Mouse (Mus musculus): Measurements from ENCODE around the gene Ovch2.
"Not testable (repeated sequence)": the region's sequence is repeated elsewhere in the genome, so short reads cannot be mapped to it uniquely, and the experiment has no call there.

Ovch2 gene

GRCm38 (mm10) chr7:107801108-107801507 is at the start of gene Ovch2:
Ovch2 (minus strand) TSS chr7:107801208.
- Histone ChIP-seq H3K4me1 (replicated peaks; ENCODE audit: low read depth, low read length) (no peaks in the 10 kb centered on the region), H3K4me3 (replicated peaks; ENCODE audit: low read length) (no peak within 1 kb of the TSS), H3K27me3 (ENCODE audit: insufficient read depth, low read length) (no peaks in the 10 kb centered on the region; the same call in 1 of the 2 replicates), H3K36me3 (ENCODE audit: insufficient read depth, low read length) (no peaks in the 10 kb centered on the region), H3K9me3 (ENCODE audit: low read length) (no peaks in the 10 kb centered on the region)
- TF ChIP-seq CTCF (conservative IDR thresholded peaks at IDR 0.05; ENCODE audit: low read length) (no peak), NANOG (IDR thresholded peaks at IDR 0.05; ENCODE audit: borderline replicate concordance, low read length) (no peak), POU5F1 (IDR thresholded peaks at IDR 0.05; ENCODE audit: borderline replicate concordance, low read length) (no peak)

GRCm38 (mm10) chr7:107847390-107847789 is 46.4 kb upstream of the Ovch2 start, which contains the start of gene Olfr470:
Olfr470 (minus strand) TSS chr7:107847490.
- H3K4me1 ChIP-seq (replicated peaks; ENCODE audit: low read depth, low read length); H3K9me3 ChIP-seq (ENCODE audit: low read length); H3K36me3 ChIP-seq (ENCODE audit: insufficient read depth, low read length); H3K4me3 ChIP-seq (replicated peaks; ENCODE audit: low read length); H3K27me3 ChIP-seq (ENCODE audit: insufficient read depth, low read length): not testable (repeated sequence)

- peak; percentile 59 for TF ChIP-seq CTCF (conservative IDR thresholded peaks at IDR 0.05; ENCODE audit: low read length)
- no peak for TF ChIP-seq POU5F1 (IDR thresholded peaks at IDR 0.05; ENCODE audit: borderline replicate concordance, low read length)
- no peaks in the 10 kb centered on the region for H3K27me3 ChIP-seq (ENCODE audit: insufficient read depth, low read length)
- H3K4me3 ChIP-seq (replicated peaks; ENCODE audit: low read length): no peak overlapping the region
- no peaks in the 10 kb centered on the region for H3K4me1 ChIP-seq (replicated peaks; ENCODE audit: low read depth, low read length)
- no peaks in the 10 kb centered on the region for H3K36me3 ChIP-seq (ENCODE audit: insufficient read depth, low read length)
- no peaks in the 10 kb centered on the region for H3K9me3 ChIP-seq (ENCODE audit: low read length)
Observed at GRCm38 (mm10) chr7:107841719-107842118, 40.7 kb upstream of the Ovch2 start.

GRCm38 (mm10) chr7:107825441-107825840 is 24.4 kb upstream of the Ovch2 start, which contains the start of gene Olfr469:
Olfr469 (minus strand) TSS chr7:107825541.
- not testable (repeated sequence) for H3K36me3 ChIP-seq (ENCODE audit: insufficient read depth, low read length); H3K4me1 ChIP-seq (replicated peaks; ENCODE audit: low read depth, low read length); H3K4me3 ChIP-seq (replicated peaks; ENCODE audit: low read length); H3K27me3 ChIP-seq (ENCODE audit: insufficient read depth, low read length)
- H3K9me3 ChIP-seq (ENCODE audit: low read length): peaks cover 12% of the 10 kb centered on the region

GRCm38 (mm10) chr7:107823867-107824266 is 22.9 kb upstream of the Ovch2 start:
- not testable (repeated sequence) for H3K36me3 ChIP-seq (ENCODE audit: insufficient read depth, low read length); H3K4me3 ChIP-seq (replicated peaks; ENCODE audit: low read length); H3K27me3 ChIP-seq (ENCODE audit: insufficient read depth, low read length); H3K4me1 ChIP-seq (replicated peaks; ENCODE audit: low read depth, low read length); H3K9me3 ChIP-seq (ENCODE audit: low read length)

GRCm38 (mm10) chr7:107819442-107819841 is 18.4 kb upstream of the Ovch2 start:
- no peak for TF ChIP-seq NANOG (IDR thresholded peaks at IDR 0.05; ENCODE audit: borderline replicate concordance, low read length)
- no peak for TF ChIP-seq POU5F1 (IDR thresholded peaks at IDR 0.05; ENCODE audit: borderline replicate concordance, low read length)
- TF ChIP-seq CTCF (conservative IDR thresholded peaks at IDR 0.05; ENCODE audit: low read length): peak; percentile 63
- Histone ChIP-seq H3K9me3 (ENCODE audit: low read length) (no peaks in the 10 kb centered on the region), H3K27me3 (ENCODE audit: insufficient read depth, low read length) (no peaks in the 10 kb centered on the region), H3K36me3 (ENCODE audit: insufficient read depth, low read length) (no peaks in the 10 kb centered on the region), H3K4me3 (replicated peaks; ENCODE audit: low read length) (no peak overlapping the region), H3K4me1 (replicated peaks; ENCODE audit: low read depth, low read length) (no peaks in the 10 kb centered on the region)

GRCm38 (mm10) chr7:107811963-107812362 is 11.0 kb upstream of the Ovch2 start, which contains the start of gene Olfr467:
Olfr467 (plus strand) TSS chr7:107812263.
- H3K4me1 ChIP-seq (replicated peaks; ENCODE audit: low read depth, low read length): no peaks in the 10 kb centered on the region
- H3K36me3 ChIP-seq (ENCODE audit: insufficient read depth, low read length): no peaks in the 10 kb centered on the region
- no peaks in the 10 kb centered on the region for H3K9me3 ChIP-seq (ENCODE audit: low read length)
- no peak within 1 kb of the TSS for H3K4me3 ChIP-seq (replicated peaks; ENCODE audit: low read length)
- no peak for TF ChIP-seq NANOG (IDR thresholded peaks at IDR 0.05; ENCODE audit: borderline replicate concordance, low read length)
- no peak for TF ChIP-seq CTCF (conservative IDR thresholded peaks at IDR 0.05; ENCODE audit: low read length)
- no peaks in the 10 kb centered on the region for H3K27me3 ChIP-seq (ENCODE audit: insufficient read depth, low read length)

GRCm38 (mm10) chr7:107802138-107802537 is 1.1 kb upstream of the Ovch2 start:
- no peak overlapping the region for H3K4me3 ChIP-seq (replicated peaks; ENCODE audit: low read length)

GRCm38 (mm10) chr7:107796500-107796899 is 4.5 kb downstream of the Ovch2 start:
- no peaks in the 10 kb centered on the region for H3K4me1 ChIP-seq (replicated peaks; ENCODE audit: low read depth, low read length)
- no peaks in the 10 kb centered on the region for H3K36me3 ChIP-seq (ENCODE audit: insufficient read depth, low read length)
- peaks cover 7% of the 10 kb centered on the region; the same call in 1 of the 2 replicates for H3K27me3 ChIP-seq (ENCODE audit: insufficient read depth, low read length)
- H3K4me3 ChIP-seq (replicated peaks; ENCODE audit: low read length): no peak overlapping the region
- no peak for TF ChIP-seq NANOG (IDR thresholded peaks at IDR 0.05; ENCODE audit: borderline replicate concordance, low read length)
- TF ChIP-seq CTCF (conservative IDR thresholded peaks at IDR 0.05; ENCODE audit: low read length): no peak
- no peak for TF ChIP-seq POU5F1 (IDR thresholded peaks at IDR 0.05; ENCODE audit: borderline replicate concordance, low read length)
- H3K9me3 ChIP-seq (ENCODE audit: low read length): no peaks in the 10 kb centered on the region

More at GRCm38 (mm10) chr7:107802138-107802537, 1.1 kb upstream of the Ovch2 start:
- TF ChIP-seq CTCF (conservative IDR thresholded peaks at IDR 0.05; ENCODE audit: low read length) (no peak), NANOG (IDR thresholded peaks at IDR 0.05; ENCODE audit: borderline replicate concordance, low read length) (no peak), POU5F1 (IDR thresholded peaks at IDR 0.05; ENCODE audit: borderline replicate concordance, low read length) (no peak)
- Histone ChIP-seq H3K9me3 (ENCODE audit: low read length) (no peaks in the 10 kb centered on the region), H3K4me1 (replicated peaks; ENCODE audit: low read depth, low read length) (no peaks in the 10 kb centered on the region), H3K27me3 (ENCODE audit: insufficient read depth, low read length) (no peaks in the 10 kb centered on the region; the same call in 1 of the 2 replicates), H3K36me3 (ENCODE audit: insufficient read depth, low read length) (no peaks in the 10 kb centered on the region)

All from E14TG2a.4 (cell line).